Mouse (Mus musculus) lung, postnatal 36 days (tissue): ENCODE measurements around the gene Cplx2.

Experiments used
- DNase-seq: peaks from one replicate; pipeline ENCODE4 v3.0.0; 2022; ENCODE audit warnings: mixed read lengths

The Cplx2 gene

GRCm38 (mm10) chr13:54368181-54368580 lies 3.0 kb upstream of the Cplx2 start:
- DNase-seq, result no peak

GRCm38 (mm10) chr13:54371387-54372330 lies 510 bp downstream of the Cplx2 start:
- DNase-seq, result peak; percentile 71

GRCm38 (mm10) chr13:54372665-54373064 lies 1.5 kb downstream of the Cplx2 start:
- DNase-seq, result peak; percentile 49

GRCm38 (mm10) chr13:54374106-54374706 lies 3.1 kb downstream of the Cplx2 start:
- DNase-seq, result no peak

- no peak for DNase-seq
Observed at GRCm38 (mm10) chr13:54375497-54376495, 4.6 kb downstream of the Cplx2 start.

- no peak for DNase-seq
Observed at GRCm38 (mm10) chr13:54376736-54377135, 5.6 kb downstream of the Cplx2 start.

GRCm38 (mm10) chr13:54378051-54378450 lies 6.9 kb downstream of the Cplx2 start:
- DNase-seq, result peak; percentile 18

- DNase-seq, result no peak
Observed at GRCm38 (mm10) chr13:54380421-54380820, 9.3 kb downstream of the Cplx2 start.

GRCm38 (mm10) chr13:54381396-54381795 lies 10.2 kb downstream of the Cplx2 start:
- DNase-seq, result no peak

- no peak for DNase-seq
Observed at GRCm38 (mm10) chr13:54383531-54383930, 12.4 kb downstream of the Cplx2 start.

- DNase-seq, result no peak
Observed at GRCm38 (mm10) chr13:54384518-54384917, 13.4 kb downstream of the Cplx2 start.

- no peak for DNase-seq
Observed at GRCm38 (mm10) chr13:54385008-54386004, 14.2 kb downstream of the Cplx2 start.

- no peak for DNase-seq
Observed at GRCm38 (mm10) chr13:54389971-54390564, 18.9 kb downstream of the Cplx2 start.

- no peak for DNase-seq
Observed at GRCm38 (mm10) chr13:54390565-54391013, 19.4 kb downstream of the Cplx2 start.

GRCm38 (mm10) chr13:54391313-54391712 lies 20.2 kb downstream of the Cplx2 start:
- no peak for DNase-seq

- no peak for DNase-seq
Observed at GRCm38 (mm10) chr13:54397069-54397468, 25.9 kb downstream of the Cplx2 start.

- DNase-seq, result no peak
Observed at GRCm38 (mm10) chr13:54400565-54401179, 29.5 kb downstream of the Cplx2 start.

- no peak for DNase-seq
Observed at GRCm38 (mm10) chr13:54401180-54401569, 30.0 kb downstream of the Cplx2 start.

- no peak for DNase-seq
Observed at GRCm38 (mm10) chr13:54402346-54402745, 31.2 kb downstream of the Cplx2 start.

- DNase-seq, result no peak
Observed at GRCm38 (mm10) chr13:54403224-54404070, 32.3 kb downstream of the Cplx2 start.
